Mouse (Mus musculus) lung, postnatal 4 days (tissue): ENCODE results near the gene Cdhr5.
"Not testable (repeated sequence)": the region's sequence is repeated elsewhere in the genome, so short reads cannot be mapped to it uniquely, and the experiment has no call there.

Experiments used
- DNase-seq, 2 experiments: peaks; one replicate each; pipeline ENCODE4 v3.0.0; 2021

Cdhr5 gene

GRCm38 (mm10) chr7:141277701-141278678 lies 1.4 kb upstream of the Cdhr5 start:
- no peak for DNase-seq

- no peak for DNase-seq
Measured at GRCm38 (mm10) chr7:141275356-141275755, 1.2 kb downstream of the Cdhr5 start.

- DNase-seq = no peak
Measured at GRCm38 (mm10) chr7:141270631-141271030, 6.0 kb downstream of the Cdhr5 start.

DNA sequence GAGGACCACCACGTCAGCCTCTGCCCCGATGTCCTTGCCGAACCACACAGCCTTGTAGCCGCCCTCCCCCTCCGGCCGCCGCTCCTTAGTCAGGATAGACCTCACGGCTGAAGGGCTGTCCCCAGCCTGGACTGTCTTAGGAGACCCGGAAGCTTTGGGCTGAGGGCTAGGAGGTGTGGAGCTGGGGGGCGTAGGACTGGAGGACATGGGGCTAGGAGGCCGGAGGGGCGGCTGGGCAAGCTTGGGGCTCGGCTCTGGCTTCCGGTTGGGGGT lies 7.4 kb downstream of the Cdhr5 start:
- DNase-seq = no peak

- peak; percentile 42 to 61 for DNase-seq
Measured at GRCm38 (mm10) chr7:141268466-141269272, 7.9 kb downstream of the Cdhr5 start.

DNA sequence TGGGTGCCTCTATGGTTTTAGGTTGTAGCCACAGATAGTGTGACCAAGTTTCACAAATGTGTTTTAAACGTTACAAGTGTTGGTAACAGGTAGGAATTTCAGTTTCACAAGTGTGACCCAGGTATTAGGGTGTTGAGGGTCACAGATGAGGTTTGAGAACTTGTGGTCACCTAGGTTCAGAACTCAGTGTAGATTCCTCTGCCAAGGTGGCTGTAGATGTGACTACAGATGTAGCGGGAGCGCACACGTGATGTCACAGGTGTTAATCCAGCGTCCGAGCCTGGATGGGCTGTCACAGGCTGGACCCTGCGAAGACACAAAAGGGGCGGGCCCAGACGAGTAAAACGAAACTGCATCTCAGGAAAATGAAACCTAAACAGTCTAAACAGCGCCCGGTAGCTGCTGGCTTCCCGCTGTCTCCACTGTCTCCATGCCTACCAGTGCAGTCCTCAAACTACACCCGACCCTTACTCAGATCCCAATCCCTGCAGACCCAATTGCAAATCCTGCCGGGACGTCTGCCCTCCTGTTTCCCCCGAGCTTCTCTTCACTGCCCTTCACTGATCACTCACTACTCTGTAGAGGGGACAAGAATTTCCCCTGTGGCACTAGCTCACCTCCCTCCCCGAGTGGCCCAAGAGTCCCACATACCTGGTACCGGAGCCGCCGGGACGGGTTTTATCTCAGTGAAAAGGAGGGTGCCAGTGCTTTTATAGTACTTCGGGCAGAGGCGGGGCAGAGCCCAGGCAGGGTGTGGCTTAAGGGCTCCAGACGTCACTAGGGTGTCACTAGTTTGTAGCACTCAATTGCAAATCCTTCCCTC lies 10.6 kb downstream of the Cdhr5 start, which contains the start of gene Irf7:
TSS of gene Irf7 (minus strand) at position 743 of the 823 bp plus-strand sequence.
- peak; percentile 73 to 79 for DNase-seq

DNA sequence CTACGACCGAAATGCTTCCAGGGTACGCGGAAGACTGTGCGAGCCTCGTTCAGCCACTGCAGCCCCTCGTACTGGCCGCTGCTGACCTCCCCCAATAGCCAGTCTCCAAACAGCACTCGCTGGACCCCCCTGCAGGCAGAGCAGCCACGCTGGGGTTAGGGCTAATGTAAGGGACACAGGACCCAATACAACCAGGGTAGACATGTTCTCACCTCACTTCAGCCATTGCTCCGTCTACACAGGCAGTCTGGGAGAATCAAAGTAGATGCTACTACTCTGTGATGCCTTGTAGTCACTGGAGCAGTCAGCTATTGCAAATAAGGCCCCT lies 11.2 kb downstream of the Cdhr5 start:
- DNase-seq = no peak

DNA sequence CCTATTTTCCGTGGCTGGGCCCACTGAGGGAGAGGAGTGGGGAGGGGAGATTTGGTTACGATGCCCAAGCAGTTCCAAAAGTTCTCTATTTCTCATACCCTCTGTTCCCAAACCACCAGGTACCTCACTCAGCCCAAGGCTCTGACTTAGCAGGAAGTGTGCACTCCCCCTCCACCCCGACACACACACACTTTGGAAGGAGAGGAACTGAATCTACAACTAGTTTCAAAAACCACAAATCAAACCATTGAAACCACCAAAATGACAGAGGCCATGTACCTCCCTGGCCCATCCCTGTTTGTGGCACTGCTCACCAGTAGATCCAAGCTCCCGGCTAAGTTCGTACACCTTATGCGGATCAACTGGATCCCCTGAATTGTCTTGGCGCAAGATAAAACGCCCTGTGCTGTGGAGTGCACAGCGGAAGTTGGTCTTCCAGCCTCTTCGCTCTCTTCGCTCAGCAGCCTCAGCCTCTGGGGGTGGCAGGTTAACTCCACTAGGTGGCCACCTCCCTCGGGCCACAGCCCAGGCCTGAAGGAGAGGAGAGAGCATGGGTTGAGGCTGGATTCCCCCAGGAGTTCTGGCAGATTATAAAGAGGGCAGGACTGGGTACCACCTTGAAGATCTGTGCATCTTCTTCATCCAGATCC lies 11.7 kb downstream of the Cdhr5 start:
- peak; percentile 53 to 63 for DNase-seq

DNA sequence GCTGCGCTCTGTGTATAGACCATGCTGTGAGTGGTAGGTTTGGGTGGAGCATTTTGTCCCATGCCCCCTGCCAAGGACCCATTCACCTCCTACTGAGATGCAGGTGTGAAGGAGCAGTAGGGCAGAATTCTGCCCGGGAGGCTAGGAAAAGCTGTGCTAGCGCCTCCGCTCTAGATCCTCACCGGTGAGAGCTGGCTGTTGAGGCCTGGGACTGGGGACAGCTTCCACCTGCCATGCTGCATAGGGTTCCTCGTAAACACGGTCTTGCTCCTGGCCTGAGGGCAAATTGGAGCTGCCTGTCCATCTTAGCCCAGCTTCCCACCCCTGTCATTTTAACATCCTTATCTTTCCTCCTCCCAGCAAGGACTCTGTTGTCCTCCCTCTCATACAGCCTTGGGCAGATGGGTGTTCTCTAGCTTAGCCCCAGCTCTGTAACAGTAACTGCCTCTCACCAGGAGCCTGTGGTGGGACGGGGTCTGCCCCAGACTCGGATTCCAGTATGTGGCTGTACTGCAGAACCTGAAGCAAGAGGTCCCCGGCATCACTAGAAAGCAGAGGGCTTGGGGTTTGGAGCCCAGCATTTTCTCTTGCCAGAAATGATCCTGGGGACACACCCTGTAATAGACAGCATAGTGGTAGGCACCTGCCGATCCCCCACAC lies 12.4 kb downstream of the Cdhr5 start:
- DNase-seq = no peak

DNA sequence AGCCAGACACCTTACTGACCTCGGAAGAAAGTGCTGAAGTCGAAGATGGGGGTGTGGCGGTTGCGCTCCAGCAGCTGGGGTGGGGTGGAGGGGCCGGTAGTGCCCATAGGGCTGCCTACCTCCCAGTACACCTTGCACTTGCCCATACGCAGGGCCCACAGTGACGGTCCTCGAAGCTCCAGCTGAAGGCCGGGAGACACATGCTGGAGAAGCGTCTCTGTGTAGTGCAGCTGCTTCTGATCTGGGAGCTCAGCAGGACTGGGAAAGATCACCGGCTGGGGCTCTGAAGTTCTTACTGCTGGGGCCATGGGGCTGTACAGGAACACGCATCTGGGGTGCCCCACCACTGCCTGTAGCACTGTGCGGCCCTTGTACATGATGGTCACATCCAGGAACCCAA lies 12.9 kb downstream of the Cdhr5 start:
- DNase-seq = no peak

DNA sequence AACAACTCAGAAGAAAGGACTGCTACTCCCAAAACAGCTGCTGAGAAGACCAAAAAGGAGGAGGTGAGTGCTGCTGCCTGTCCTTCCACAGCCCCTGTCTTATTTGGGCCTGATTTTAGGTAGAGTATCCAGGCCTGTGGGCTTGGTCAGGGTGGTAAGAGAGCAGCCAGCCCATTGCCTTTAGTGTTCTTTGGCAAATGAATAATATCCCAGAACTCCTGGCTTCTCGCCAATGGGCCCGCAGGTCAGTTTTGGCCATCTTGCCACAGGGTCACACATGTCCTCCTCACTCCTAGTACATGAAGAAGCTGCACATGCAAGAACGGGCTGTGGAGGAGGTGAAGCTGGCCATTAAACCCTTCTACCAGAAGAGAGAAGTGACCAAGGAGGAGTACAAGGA lies 15.1 kb downstream of the Cdhr5 start:
- DNase-seq = no peak

DNA sequence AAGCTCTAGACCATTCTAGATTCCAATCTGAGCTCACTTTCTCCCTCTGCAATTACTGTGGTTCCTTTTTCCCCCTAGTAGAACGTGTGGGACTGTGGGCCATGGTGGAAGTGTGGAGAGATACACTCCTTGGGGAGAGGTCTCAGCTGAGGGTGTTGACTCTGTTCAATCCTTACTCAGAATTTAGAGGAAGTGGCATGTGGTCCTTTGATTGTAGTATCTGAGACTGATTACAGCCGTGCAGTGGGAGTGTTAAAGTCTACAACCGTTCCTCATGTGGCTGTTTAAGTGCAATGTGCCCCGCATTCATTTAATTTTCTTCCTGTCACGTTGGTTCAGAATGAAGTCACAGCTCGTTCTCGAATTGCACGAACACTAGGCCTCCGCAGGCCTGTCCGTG lies 20.4 kb downstream of the Cdhr5 start:
- no peak for DNase-seq

GRCm38 (mm10) chr7:141250486-141250885 lies 26.1 kb downstream of the Cdhr5 start:
- DNase-seq = not testable (repeated sequence)

GRCm38 (mm10) chr7:141231551-141231950 lies 45.0 kb downstream of the Cdhr5 start:
- no peak for DNase-seq

DNA sequence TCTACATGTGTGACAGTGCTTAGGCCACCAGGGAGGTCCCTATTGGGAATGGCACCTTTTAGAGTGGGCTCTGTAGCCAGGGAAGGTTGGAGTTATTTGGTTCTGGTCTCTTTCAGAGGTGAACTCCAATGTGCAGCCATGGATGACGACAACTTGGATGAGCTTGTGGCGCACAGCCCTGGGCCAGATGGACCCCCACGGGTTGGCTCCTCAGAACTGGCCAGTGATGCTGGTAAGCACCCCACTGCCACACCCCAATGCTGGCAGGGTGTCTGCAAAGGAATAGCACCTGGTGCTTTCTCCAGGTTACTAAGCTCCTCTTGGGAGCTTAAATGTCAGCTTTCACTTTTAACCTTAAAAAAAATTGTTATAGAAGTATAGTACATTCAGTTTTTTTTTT lies 45.5 kb downstream of the Cdhr5 start:
- DNase-seq = no peak

- DNase-seq = no peak
Measured at GRCm38 (mm10) chr7:141230570-141230969, 46.0 kb downstream of the Cdhr5 start.

DNA sequence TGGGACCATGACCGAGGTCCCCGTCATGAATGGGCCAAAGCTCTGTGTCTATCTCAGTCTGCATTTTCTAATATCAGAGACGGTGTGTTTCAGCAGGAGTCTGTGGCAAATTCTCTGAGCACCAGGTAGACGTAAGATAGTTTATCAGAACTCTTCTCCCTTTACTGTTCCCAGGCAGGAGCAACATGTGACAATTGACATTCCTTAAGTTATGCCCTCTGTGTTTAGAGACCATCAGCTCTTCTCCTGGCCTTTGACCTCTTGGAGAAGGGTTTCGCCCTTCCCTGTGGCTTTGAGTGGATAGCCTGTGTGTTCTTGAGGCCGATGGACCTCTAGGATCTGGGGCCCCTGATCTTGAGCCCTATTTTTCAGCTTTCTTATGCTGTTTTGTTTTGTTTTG lies 46.9 kb downstream of the Cdhr5 start:
- no peak for DNase-seq

- DNase-seq = peak; percentile 91 to 95
Measured at GRCm38 (mm10) chr7:141228279-141229067, 48.1 kb downstream of the Cdhr5 start, which contains the start of gene Phrf1. TSS of gene Phrf1 (plus strand) at chr7:141228784.

GRCm38 (mm10) chr7:141227796-141228195 lies 48.8 kb downstream of the Cdhr5 start:
- DNase-seq = no peak

DNA sequence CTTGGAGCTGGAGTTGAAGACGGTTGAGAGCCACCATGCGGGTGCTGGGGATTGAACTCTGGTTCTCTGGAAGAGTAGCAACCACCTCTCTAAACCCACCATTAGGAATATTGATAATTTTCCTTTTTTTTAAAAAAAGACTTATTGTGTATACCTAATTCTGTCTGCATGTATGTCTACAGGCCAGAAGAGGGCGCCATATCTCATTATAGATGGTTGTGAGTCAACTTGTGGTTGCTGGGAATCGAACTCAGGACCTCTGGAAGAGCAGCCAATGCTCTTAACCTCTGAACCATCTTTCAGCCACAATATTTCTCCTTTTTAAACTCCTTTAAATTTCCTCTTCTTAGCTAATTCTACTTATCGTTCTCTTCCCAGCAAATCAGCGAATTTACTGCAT lies 50.1 kb downstream of the Cdhr5 start:
- no peak for DNase-seq

- DNase-seq = no peak
Measured at GRCm38 (mm10) chr7:141222696-141223215, 53.8 kb downstream of the Cdhr5 start.
